Mouse (Mus musculus) fat pad, adult 2 months (tissue): ENCODE measurements around the gene Meioc.
A peak's percentile ranks its signal among the peaks of the same experiment; 100 is the strongest.

ENCODE experiments used
- DNase-seq: peaks from one replicate; pipeline ENCODE4 v3.0.0-alpha.2; 2011; ENCODE audit warnings: low read depth, low spot score; ENCODE audit errors: extremely low read depth

Meioc gene

GRCm38 (mm10) chr11:102663416-102663815 lies at the start of gene Meioc:
Gene Meioc, plus strand, starts transcription at chr11:102663716.
- DNase-seq: no peak

DNA sequence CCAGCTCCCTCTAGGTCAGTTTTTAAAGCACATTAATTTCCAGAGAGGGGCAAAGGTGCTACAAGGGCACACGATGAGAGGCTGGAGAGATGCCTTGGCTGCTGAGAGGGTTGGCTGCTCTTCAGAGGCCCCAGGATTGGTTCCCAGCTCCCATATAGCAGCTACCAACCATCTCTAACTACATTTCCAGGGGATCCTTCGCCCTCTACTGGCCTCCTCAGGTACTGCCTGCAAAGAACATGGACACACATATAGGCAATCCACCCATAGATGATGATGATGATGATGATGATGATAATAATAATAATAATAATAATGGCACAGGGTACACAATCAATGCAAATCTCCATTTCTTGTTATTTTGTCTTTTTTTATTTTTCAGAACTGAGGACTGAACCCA lies 44.1 kb upstream of the Meioc start:
- DNase-seq: no peak

GRCm38 (mm10) chr11:102623876-102624789 lies 39.4 kb upstream of the Meioc start:
- DNase-seq: no peak

GRCm38 (mm10) chr11:102624888-102625407 lies 38.6 kb upstream of the Meioc start:
- DNase-seq: no peak

DNA sequence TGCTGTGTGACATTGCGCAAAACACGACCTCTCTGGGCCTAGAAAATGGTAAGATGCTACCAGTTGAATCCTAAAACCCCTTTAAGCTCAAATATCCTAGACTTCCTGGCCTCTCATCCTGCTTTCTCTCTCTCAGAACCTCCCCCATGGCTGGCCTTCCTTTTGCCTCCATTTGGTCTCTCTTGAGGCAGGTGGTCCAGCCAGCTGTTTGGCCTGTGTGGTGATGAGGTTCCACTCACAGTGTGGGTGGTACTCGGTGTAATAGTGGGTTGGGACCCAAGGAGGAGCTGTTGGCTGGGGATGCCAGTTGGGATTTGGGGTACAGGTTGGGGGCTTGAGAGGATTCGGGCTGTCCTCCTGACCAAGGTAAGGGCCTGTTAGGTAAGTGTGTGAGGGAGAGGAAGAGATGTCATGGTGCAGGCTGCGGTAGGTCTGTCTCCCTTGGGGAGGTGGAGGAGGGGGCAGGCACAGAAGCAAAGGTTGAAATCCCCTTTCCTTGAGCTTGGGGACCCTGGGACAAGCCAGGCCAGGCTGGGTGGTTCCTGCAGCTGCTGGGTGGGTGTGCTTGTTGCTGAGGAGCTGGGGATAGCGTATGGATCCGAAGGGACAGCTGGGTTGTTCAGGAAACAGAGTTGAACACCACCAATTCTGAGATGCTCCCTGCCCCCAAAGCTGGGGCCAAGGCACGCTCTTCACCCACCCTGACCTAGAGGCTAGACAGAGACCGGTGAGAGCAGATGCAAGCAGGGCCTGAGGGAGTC lies 36.2 kb upstream of the Meioc start:
- no peak for DNase-seq

GRCm38 (mm10) chr11:102628529-102628928 lies 35.0 kb upstream of the Meioc start:
- no peak for DNase-seq

DNA sequence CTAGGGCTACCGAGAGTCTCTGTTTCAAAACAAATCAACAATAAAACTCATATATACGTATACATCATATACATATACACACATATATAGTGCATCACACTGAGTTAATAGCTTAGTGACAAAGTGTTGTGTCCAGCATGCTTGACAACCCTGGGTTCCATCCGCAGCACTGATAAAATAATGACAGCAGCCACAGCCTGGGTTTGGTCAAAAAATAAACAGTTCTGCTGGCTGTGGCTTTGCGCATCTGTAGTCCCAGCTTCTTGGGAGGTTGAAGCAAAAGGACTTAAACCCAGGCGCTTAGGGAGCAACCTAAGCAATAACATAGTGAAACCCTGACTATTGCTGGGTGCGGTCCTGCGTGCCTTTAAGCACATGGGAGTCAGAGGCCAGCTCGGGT lies 34.1 kb upstream of the Meioc start:
- no peak for DNase-seq

GRCm38 (mm10) chr11:102630731-102631130 lies 32.8 kb upstream of the Meioc start:
- no peak for DNase-seq

- no peak for DNase-seq
Observed at GRCm38 (mm10) chr11:102631203-102631602, 32.3 kb upstream of the Meioc start.

- DNase-seq: no peak
Observed at GRCm38 (mm10) chr11:102632725-102633124, 30.8 kb upstream of the Meioc start.

DNA sequence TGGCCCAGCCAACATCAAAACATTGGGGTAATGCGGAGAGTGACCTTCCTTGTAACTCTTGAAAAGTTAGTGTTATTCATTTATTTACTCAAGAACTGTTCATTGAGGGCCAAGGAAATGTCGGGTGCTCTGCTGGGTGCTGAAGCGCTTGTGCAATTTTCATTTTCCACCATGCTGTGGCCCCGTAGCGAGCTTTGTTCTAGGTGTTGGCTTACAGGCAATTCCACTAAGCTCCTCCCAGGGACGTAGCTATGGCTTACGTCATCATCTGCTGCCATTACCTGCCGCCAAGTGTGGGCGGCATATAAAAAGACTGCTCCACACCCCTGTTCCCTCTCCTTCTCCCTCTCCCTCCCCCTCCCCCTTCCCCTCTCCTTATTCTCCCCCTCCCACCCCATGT lies 30.1 kb upstream of the Meioc start:
- DNase-seq: peak; percentile 28

- DNase-seq: no peak
Observed at GRCm38 (mm10) chr11:102636887-102637286, 26.6 kb upstream of the Meioc start.

GRCm38 (mm10) chr11:102643891-102644382 lies 19.6 kb upstream of the Meioc start:
- DNase-seq: no peak

DNA sequence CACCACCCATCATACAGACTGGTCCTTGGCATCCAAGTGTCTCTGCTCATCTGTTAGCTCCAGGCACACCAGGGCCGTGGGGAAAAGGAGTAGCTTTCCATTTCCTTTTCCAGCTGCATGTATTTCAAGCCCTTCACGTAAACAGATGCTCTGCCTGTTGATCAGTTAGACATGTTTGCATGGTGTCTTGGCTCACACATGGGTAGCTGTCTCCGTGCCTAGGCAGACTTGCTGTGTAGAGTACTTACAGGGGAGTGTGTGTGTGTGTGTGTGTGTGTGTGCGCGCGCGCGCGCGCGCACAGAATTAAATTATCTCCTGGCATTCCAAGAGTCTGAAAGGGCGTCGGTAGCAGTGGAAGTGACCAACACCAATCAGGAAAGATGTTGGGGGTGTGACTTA lies 17.3 kb upstream of the Meioc start:
- DNase-seq: no peak

DNA sequence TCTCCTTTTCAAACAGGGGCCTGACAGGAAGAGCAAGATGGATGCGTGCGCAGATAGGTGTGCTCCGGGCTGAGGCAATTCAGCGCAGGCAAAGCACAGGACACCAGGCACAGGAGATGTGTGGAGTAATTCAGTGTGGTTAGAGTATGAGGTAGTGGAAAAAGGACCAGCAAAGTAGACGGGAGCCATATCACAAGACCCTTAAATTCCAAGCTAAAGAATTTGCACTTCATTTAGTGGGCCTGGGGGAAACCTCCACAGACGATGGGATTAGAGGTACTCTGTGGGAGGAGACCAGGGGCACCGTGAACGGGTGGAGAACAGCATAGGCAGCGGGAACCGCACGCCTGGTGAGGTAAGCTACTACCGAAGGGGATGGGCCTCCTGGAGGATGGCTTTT lies 15.6 kb upstream of the Meioc start:
- no peak for DNase-seq

- no peak for DNase-seq
Observed at GRCm38 (mm10) chr11:102651381-102651780, 12.1 kb upstream of the Meioc start.

DNA sequence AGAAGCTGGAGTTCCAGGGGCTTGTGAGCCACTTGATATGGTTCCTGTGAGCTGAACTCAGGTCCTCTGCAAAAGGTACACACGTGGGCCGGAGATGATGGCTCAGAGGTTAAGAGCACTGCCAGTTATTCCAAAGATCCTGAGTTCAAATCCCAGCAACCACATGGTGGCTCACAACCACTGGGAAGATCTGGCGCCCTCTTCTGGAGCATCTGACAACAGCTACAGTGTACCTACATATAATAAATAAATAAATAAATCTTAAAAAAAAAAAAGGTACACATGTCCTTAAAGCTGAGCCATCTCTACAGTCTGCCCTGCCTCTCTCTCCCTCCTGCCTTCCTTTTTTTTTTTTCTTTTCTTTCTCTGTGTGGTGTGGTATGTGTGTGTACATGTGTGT lies 10.7 kb upstream of the Meioc start:
- DNase-seq: no peak

DNA sequence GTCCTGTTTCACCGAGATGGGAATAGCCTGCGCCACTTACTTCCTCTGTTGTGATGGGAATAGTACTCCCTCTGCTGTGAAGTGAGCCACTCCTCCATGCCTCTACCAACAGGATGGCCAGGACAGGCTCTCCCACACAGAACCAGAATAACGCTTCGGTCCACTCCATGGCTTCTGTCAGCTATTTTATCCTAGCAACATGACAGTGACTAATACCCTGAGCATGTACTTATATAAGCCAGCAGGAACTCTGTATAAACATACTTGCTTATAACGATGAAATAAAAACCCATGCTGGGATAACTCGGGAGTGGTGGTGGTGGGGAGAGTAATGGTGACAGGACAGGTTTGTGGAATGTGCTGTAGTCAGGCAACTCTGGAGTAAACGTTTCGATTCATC lies 7.6 kb upstream of the Meioc start:
- DNase-seq: no peak

DNA sequence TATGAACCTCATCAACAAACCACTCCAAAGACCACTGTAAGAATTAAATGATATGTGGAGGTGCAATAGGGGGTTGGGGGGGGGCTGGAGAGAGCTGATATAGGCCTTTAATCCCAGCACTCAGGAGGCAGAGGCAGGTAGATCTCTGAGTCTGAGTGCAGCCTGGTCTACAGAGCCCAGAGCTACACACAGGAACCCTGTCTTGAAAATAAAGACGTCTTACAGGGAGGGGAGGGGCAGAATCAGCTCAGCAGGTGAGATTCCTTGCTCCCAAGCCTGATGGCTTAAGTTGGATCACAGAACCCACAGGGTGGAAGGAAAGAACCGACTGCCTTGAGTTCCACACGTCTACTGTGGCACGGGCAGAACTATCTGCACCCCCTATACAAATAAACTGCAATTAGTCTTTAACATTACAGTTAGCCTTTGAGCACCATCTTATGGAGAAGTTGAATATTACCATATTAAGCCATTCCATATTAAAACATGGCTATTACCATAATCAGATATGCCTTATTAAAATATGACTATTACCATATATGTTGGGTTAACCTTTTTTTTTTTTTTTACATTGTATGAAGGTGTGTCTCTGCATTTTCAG lies 7.1 kb upstream of the Meioc start:
- DNase-seq: no peak

GRCm38 (mm10) chr11:102656931-102657330 lies 6.6 kb upstream of the Meioc start:
- no peak for DNase-seq

DNA sequence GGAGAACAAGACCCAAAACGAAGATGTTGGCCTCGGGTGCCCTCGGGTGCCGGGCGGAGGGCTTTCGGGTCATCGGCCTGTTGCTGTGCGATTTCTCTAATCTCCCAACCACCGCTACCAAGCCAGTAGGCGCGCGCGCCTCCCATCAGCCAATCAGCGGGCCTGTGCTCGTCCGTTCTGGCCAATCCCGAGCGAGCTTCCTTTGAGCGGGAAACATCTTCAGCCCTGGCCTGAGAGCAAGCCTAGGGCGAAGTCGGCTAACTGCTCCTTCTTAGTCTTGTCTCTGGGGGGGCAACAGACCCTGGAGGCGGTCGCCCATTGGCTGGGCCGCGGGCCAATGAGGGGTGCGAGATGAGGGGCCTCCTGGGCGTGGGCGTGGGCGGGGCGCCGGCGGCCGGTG lies 1.6 kb downstream of the Meioc start:
- no peak for DNase-seq
